Mouse (Mus musculus): ENCODE measurements around the gene Zfp446.

The Zfp446 gene

DNA sequence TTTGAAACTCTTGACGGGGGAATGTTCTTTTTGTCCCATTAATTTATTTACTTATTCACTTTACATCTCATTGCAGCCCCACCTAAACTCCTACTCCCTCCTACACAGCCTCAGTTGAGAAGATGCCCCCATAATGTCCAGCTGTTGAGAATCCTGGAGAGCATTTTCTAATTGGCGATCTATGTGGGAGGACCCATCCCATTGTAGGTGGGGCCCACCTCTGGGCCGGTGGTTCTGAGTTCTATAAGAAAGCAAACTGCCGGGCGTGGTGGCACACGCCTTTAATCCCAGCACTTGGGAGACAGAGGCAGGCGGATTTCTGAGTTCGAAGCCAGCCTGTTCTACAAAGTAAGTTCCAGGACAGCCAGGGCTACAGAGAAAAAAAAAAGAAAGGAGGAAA lies 9.3 kb downstream of the Zfp446 start:
- no peak for DNase-seq (ENCODE audit: low read depth, low spot score)

GRCm38 (mm10) chr7:12987409-12988189 lies 10.0 kb downstream of the Zfp446 start:
- no peak for DNase-seq (ENCODE audit: low read depth, low spot score)

DNA sequence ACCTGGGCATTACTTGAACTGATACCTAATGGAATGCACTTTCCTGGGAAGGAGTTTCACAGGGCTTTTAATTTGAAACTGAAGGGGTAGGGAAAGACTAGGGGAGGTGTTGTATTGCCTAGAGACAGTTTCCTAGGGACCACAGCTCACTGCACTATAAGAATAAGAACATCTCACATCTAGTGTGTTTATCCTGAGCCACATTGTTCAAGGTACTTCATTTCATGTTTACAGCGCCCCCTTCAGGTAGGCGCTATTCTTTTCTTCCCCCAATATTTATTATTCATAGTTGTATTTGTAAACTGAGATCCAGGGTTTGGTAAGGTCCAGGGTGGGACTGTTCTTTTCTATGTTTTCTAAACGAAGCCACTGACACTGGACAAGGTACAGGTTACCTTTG lies 14.6 kb downstream of the Zfp446 start:
- DNase-seq (ENCODE audit: low read depth, low spot score): peak; percentile 25

DNA sequence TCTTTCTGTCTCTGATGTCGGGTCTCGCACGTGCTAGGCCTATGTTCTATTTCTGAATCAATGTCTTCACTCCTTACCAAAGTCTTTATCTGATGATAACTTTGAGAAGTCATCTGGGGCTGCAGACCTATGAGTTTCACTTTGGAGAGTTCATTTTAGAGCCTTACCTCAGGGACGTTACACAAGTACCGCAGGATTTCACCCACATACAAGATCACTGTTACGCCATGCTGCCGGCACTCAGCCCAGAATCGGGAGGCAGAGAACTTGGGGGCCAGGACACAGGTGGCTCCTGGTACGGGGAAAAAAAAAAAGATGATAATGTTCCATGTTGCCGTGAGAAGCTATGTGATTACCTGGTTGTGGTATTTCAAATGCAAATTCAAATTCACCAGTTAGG lies 15.5 kb downstream of the Zfp446 start:
- DNase-seq (ENCODE audit: low read depth, low spot score): no peak

DNA sequence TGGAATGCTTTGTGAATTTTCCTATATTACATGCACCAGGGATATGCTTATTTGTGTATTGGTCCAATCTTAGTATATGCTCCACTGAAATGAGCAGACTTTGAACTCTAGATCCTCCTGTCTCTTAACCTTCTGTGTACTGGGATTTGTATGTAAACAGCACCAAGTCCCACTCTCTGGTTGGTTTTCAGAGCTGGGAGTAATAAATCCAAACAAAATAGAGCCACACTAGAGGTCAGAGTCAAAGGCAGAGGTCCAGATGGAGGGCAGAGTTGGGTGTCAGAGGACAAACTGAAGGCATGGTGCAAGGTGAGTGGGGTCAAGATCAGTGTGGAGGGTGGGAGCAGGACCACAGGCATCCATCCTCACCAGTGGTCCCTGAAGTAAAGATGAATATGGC lies 18.2 kb downstream of the Zfp446 start:
- no peak for DNase-seq (ENCODE audit: low read depth, low spot score)

GRCm38 (mm10) chr7:12997230-12997629 lies 19.6 kb downstream of the Zfp446 start:
- DNase-seq (ENCODE audit: low read depth, low spot score): no peak

GRCm38 (mm10) chr7:12998053-12998452 lies 20.4 kb downstream of the Zfp446 start, which contains the start of gene Slc27a5:
TSS of gene Slc27a5 (minus strand) at chr7:12998192.
- DNase-seq (ENCODE audit: low read depth, low spot score): no peak

- DNase-seq (ENCODE audit: low read depth, low spot score): no peak
Measured at GRCm38 (mm10) chr7:12998851-12999250, 21.2 kb downstream of the Zfp446 start, which contains the start of gene Trim28. TSS of gene Trim28 (plus strand) at chr7:12999114.

- DNase-seq (ENCODE audit: low read depth, low spot score): no peak
Measured at GRCm38 (mm10) chr7:13001584-13001983, 23.9 kb downstream of the Zfp446 start.

DNA sequence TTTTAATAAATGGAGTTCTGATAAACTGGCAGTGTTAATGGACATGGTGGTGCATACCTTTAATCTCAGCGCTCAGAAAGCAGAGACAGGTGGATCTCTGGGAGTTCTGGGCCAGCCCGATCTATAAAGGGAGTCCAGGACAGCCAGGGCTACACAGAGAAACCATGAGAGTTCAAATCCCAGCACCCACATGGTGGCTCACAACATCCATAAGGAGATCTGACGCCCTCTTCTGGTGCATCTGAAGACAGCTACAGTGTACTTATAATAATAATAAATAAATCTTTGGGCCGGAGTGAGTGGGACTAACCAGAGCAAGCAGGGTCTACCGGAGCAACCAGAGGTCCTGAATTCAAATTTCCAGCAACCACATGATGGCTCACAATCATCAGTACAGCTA lies 25.7 kb downstream of the Zfp446 start:
- DNase-seq (ENCODE audit: low read depth, low spot score): no peak

- DNase-seq (ENCODE audit: low read depth, low spot score): peak; percentile 68
Measured at GRCm38 (mm10) chr7:13006011-13006410, 28.4 kb downstream of the Zfp446 start.

- no peak for DNase-seq (ENCODE audit: low read depth, low spot score)
Measured at GRCm38 (mm10) chr7:13006531-13006930, 28.9 kb downstream of the Zfp446 start.

DNA sequence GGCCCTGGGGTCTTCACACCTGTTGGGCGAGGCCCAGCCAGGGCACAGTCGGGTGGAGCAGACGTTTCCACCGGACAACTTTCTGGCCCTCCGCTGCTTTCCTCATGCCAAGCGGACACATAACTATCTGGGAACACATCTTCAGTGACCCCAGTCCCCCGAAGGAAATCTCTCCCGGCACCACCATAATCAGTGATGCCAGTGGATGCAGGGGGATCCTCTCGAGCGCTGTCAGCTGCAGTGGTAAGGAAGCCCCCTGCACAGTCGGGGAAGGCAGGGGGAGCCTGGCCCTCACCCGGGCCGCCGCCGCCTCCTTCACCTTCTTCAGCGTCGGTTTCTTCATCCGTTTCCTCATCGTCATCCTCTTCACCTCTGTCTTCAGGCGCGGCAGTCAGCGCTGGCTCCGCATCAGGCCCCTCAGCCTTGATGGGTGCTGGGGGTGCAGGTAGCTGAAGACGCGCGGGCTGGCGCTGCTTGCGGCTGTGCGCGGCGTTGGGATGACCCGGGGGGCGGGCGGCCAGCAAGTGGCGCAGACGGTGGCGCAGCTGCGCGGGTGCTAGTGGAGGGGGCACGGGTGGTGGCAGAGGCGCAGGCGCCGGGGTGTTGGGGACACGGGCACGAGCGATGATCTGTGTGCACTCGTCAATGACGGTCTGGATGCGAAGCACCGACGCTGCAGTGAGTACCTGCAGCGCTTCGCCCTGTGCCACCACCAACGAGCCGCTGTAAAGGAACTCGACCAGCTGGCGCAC lies 29.9 kb downstream of the Zfp446 start:
- no peak for DNase-seq (ENCODE audit: low read depth, low spot score)

DNA sequence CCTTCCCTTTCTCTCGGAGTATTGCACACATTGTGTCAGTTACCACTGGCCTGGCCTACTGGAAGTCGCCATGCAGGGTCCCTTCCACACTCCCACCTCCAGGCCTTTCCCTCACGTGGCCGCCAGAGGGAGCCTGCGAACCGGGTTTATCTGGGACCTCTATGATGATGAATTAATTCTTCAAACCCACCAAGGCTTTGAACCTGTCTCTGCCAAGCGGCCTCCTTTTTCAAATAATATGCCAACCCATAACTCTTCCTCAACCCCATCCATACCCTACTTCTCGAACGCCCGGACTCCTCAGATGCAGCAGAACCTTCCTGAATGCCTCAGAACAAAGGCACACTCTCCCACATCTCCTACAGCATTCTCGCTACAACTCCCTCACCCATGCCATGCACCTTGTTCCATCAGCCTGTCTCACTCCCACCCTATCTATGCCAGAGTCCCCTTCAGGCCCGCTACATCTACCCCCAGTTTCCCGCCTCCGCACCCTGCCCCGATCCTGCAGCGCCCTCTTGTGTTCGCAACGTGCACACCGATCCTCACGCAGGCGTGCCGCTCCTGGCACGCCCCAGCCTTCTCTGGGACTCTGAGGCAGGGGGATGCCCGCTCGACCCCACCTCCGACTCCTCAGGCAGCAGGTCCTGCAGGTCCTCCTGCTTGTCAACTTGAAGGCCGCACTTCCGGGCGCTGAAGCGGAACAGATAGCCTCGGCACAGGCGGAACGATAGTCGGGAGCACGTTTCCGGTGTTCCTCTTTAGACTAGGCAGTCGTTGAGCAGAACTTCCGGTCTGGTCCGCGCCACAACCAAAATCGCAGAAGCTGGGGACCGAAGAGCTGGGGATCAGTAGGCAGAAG lies 31.7 kb downstream of the Zfp446 start:
- peak; percentile 99 for DNase-seq (ENCODE audit: low read depth, low spot score)

DNA sequence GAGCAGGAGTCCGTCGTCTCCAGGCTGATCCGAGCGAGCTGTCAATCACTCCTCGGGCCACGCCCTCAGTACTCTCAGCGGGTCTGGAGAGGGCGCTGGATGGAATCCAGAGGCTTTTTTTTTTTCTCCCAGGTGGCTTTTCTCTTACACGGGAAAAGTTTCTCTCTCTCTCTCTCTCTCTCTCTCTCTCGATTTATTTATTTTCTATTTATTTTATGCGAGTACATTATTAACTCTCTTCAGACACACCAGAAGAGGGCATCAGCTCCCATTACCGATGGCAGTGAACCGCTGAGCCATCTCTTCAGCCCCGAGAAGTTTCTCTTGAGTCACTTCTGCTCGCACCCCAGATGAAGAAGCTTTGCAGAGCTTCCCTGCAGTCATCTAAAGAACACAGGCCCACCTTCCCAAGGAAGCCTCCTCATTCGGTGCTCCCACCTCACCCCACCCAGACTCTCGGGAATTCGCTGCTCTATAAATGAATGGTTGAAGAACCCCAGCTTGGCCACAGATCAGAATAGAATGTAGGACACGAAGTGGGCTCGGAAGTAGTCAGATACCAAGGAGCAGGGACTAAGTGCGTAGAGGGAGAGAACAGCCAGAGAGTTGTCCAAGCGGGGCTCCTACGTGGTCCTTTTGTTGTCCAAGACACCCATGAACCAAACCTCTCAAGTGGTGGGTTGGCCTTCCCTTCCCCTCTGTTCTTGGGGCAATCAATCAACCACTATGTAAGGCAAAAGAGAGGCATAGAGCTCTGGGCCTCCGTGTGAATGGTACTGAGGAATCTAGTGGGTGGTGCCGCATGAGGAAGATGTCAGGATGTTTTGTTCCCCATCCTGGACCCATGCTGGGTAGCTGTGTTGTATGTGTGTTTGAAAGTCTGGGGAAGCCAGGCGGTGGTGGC lies 32.6 kb downstream of the Zfp446 start, which contains the start of gene Zbtb45:
TSS of gene Zbtb45 (minus strand) at position 30 of the 904 bp plus-strand sequence.
- DNase-seq (ENCODE audit: low read depth, low spot score): no peak

- DNase-seq (ENCODE audit: low read depth, low spot score): no peak
Measured at GRCm38 (mm10) chr7:13013671-13014070, 36.0 kb downstream of the Zfp446 start.

- DNase-seq (ENCODE audit: low read depth, low spot score): no peak
Measured at GRCm38 (mm10) chr7:13014275-13014839, 36.7 kb downstream of the Zfp446 start.

- no peak for DNase-seq (ENCODE audit: low read depth, low spot score)
Measured at GRCm38 (mm10) chr7:13015217-13015616, 37.6 kb downstream of the Zfp446 start.

GRCm38 (mm10) chr7:13022773-13023535 lies 45.3 kb downstream of the Zfp446 start:
- peak; percentile 47 for DNase-seq (ENCODE audit: low read depth, low spot score)

Data from brain, adult 2 months (tissue).